Mouse (Mus musculus): ENCODE measurements around the gene Htra3. TPM values are rescaled to one million over a fixed set of nuclear protein-coding genes. Genes with fewer than 3 reads are reported as not detected.
A peak's percentile ranks its signal among the peaks of the same experiment; 100 is the strongest.

The Htra3 gene
- 10 to 100 TPM; 35.0 to 71.4 TPM for total RNA-seq (2021)
- long read RNA-seq, experiment 1, transcript Htra3-201 (9 exons, 2,750 nt), result major isoform, 17 of 25 reads
- long read RNA-seq, experiment 1, partial matches to known transcripts, result 3 of 25 reads
- long read RNA-seq, experiment 1, other reads (novel, unspliced or antisense), result 4 of 25 reads
- long read RNA-seq, experiment 2, transcript Htra3-201 (9 exons, 2,750 nt), result major isoform, 24 of 28 reads
- long read RNA-seq, experiment 2, partial matches to known transcripts, result 1 of 28 reads
- long read RNA-seq, experiment 2, other reads (novel, unspliced or antisense), result 1 of 28 reads

- DNase-seq, result peak; percentile 56 to 80
These were observed at the start of gene Htra3 for GRCm38 (mm10) chr5:35679256-35680155. Htra3 (minus strand) TSS chr5:35679782.

GRCm38 (mm10) chr5:35728957-35729460 is 49.4 kb upstream of the Htra3 start:
- DNase-seq, result peak; percentile 70 to 81

- DNase-seq, result no peak
These were observed 48.9 kb upstream of the Htra3 start for GRCm38 (mm10) chr5:35728344-35728956.

GRCm38 (mm10) chr5:35727447-35727846 is 47.9 kb upstream of the Htra3 start:
- no peak for DNase-seq

- DNase-seq, result no peak
These were observed 46.3 kb upstream of the Htra3 start for GRCm38 (mm10) chr5:35725840-35726239.

GRCm38 (mm10) chr5:35723900-35724299 is 44.3 kb upstream of the Htra3 start:
- DNase-seq, result no peak

GRCm38 (mm10) chr5:35722654-35723053 is 43.1 kb upstream of the Htra3 start:
- no peak for DNase-seq

- no peak for DNase-seq
These were observed 42.4 kb upstream of the Htra3 start for GRCm38 (mm10) chr5:35721933-35722332.

GRCm38 (mm10) chr5:35719880-35720279 is 40.3 kb upstream of the Htra3 start:
- DNase-seq, result peak; percentile 58 to 73

- no peak for DNase-seq
These were observed 39.8 kb upstream of the Htra3 start for GRCm38 (mm10) chr5:35719343-35719742.

GRCm38 (mm10) chr5:35718817-35719216 is 39.2 kb upstream of the Htra3 start:
- DNase-seq, result no peak

GRCm38 (mm10) chr5:35717946-35718345 is 38.4 kb upstream of the Htra3 start:
- DNase-seq, result peak; percentile 49 to 79

- peak in 1 of 2 experiments; percentile 45 for DNase-seq
These were observed 37.9 kb upstream of the Htra3 start for GRCm38 (mm10) chr5:35717455-35717854.

- peak; percentile 84 to 88 for DNase-seq
These were observed 34.2 kb upstream of the Htra3 start for GRCm38 (mm10) chr5:35713649-35714354.

GRCm38 (mm10) chr5:35712517-35712916 is 32.9 kb upstream of the Htra3 start:
- DNase-seq, result no peak

- DNase-seq, result no peak
These were observed 31.3 kb upstream of the Htra3 start for GRCm38 (mm10) chr5:35710931-35711330.

- DNase-seq, result peak; percentile 75 to 80
These were observed 30.9 kb upstream of the Htra3 start for GRCm38 (mm10) chr5:35710481-35710880.

- no peak for DNase-seq
These were observed 25.8 kb upstream of the Htra3 start for GRCm38 (mm10) chr5:35705411-35705810.

- no peak for DNase-seq
These were observed 24.2 kb upstream of the Htra3 start for GRCm38 (mm10) chr5:35703814-35704213.

- DNase-seq, result no peak
These were observed 23.6 kb upstream of the Htra3 start for GRCm38 (mm10) chr5:35703183-35703582.

GRCm38 (mm10) chr5:35702582-35703140 is 23.1 kb upstream of the Htra3 start:
- no peak for DNase-seq
